Mouse (Mus musculus): ENCODE measurements at regions not wholly inside any gene's neighbourhood (a gene's known extent, or its start where the extent isn't known, plus 50 kb on each side); places are given as distances from the start of the nearest gene placed in this dataset.
A peak's percentile ranks its signal among the peaks of the same experiment; 100 is the strongest.

GRCm38 (mm10) chr7:67462591-67462990 lies 89.9 kb upstream of the Mef2a start:
- Histone ChIP-seq H3K36me3 (no peaks in the 10 kb centered on the region), H3K9me3 (replicated peaks) (no peaks in the 10 kb centered on the region), H3K27ac (peak overlapping the region; percentile 85), H3K4me2 (peak overlapping the region; percentile 4; the same call in 1 of the 2 replicates), H3K9ac (no peak overlapping the region), H3K4me1 (replicated peaks) (peaks cover 58% of the 10 kb centered on the region), H3K4me3 (no peak overlapping the region), H3K27me3 (no peaks in the 10 kb centered on the region)
- 0 out of 2 replicates have a peak, but pooled peaks have one; percentile 13 for ATAC-seq (replicated peaks; ENCODE audit: insufficient number of reproducible peaks, insufficient read depth, low FRiP score, low read depth)
- WGBS, result 20% methylated on average over 9 of the region's 9 CpGs

- H3K9me3 ChIP-seq (replicated peaks), result no peaks in the 10 kb centered on the region
- H3K36me3 ChIP-seq, result no peaks in the 10 kb centered on the region
- H3K27ac ChIP-seq, result peak overlapping the region; percentile 85
- no peak overlapping the region for H3K9ac ChIP-seq
- peak; percentile 54 for ATAC-seq (replicated peaks; ENCODE audit: insufficient number of reproducible peaks, insufficient read depth, low FRiP score, low read depth)
- no peaks in the 10 kb centered on the region for H3K27me3 ChIP-seq
- H3K4me1 ChIP-seq (replicated peaks), result peaks cover 58% of the 10 kb centered on the region
- H3K4me2 ChIP-seq, result peak overlapping the region; percentile 8; the same call in 1 of the 2 replicates
- 47% methylated on average over 11 of the region's 11 CpGs for WGBS
- no peak overlapping the region for H3K4me3 ChIP-seq
These were observed 88.9 kb upstream of the Mef2a start for GRCm38 (mm10) chr7:67461333-67462255.

- ATAC-seq (replicated peaks; ENCODE audit: insufficient number of reproducible peaks, insufficient read depth, low FRiP score, low read depth), result peak; percentile 48
- H3K36me3 ChIP-seq, result no peaks in the 10 kb centered on the region
- peak overlapping the region; percentile 48 for H3K27ac ChIP-seq
- no peak overlapping the region for H3K4me2 ChIP-seq
- 28% methylated on average over 10 of the region's 10 CpGs for WGBS
- H3K4me3 ChIP-seq, result no peak overlapping the region
- no peaks in the 10 kb centered on the region for H3K9me3 ChIP-seq (replicated peaks)
- no peak overlapping the region for H3K9ac ChIP-seq
- H3K4me1 ChIP-seq (replicated peaks), result peaks cover 58% of the 10 kb centered on the region
- H3K27me3 ChIP-seq, result no peaks in the 10 kb centered on the region
These were observed 87.2 kb upstream of the Mef2a start for GRCm38 (mm10) chr7:67459810-67460209.

GRCm38 (mm10) chr7:67459209-67459608 lies 86.6 kb upstream of the Mef2a start:
- no peaks in the 10 kb centered on the region for H3K36me3 ChIP-seq
- ATAC-seq (replicated peaks; ENCODE audit: insufficient number of reproducible peaks, insufficient read depth, low FRiP score, low read depth), result no peak
- no peak overlapping the region for H3K4me3 ChIP-seq
- H3K9ac ChIP-seq, result no peak overlapping the region
- H3K27me3 ChIP-seq, result no peaks in the 10 kb centered on the region
- WGBS, result 92% methylated on average over 9 of the region's 9 CpGs
- H3K27ac ChIP-seq, result no peak overlapping the region
- no peak overlapping the region for H3K4me2 ChIP-seq
- H3K9me3 ChIP-seq (replicated peaks), result no peaks in the 10 kb centered on the region
- H3K4me1 ChIP-seq (replicated peaks), result peaks cover 59% of the 10 kb centered on the region

- Histone ChIP-seq H3K27me3 (no peaks in the 10 kb centered on the region), H3K9me3 (replicated peaks) (no peaks in the 10 kb centered on the region), H3K27ac (no peak overlapping the region), H3K4me2 (no peak overlapping the region), H3K9ac (no peak overlapping the region), H3K4me3 (no peak overlapping the region), H3K36me3 (no peaks in the 10 kb centered on the region), H3K4me1 (replicated peaks) (peaks cover 56% of the 10 kb centered on the region)
- no peak for ATAC-seq (replicated peaks; ENCODE audit: insufficient number of reproducible peaks, insufficient read depth, low FRiP score, low read depth)
- 68% methylated on average over 4 of the region's 4 CpGs for WGBS
These were observed 86.0 kb upstream of the Mef2a start for GRCm38 (mm10) chr7:67458640-67459039.

- H3K9me3 ChIP-seq (replicated peaks), result no peaks in the 10 kb centered on the region
- no peak overlapping the region for H3K4me2 ChIP-seq
- H3K4me1 ChIP-seq (replicated peaks), result peaks cover 49% of the 10 kb centered on the region
- no peak overlapping the region for H3K27ac ChIP-seq
- no peaks in the 10 kb centered on the region for H3K36me3 ChIP-seq
- H3K27me3 ChIP-seq, result no peaks in the 10 kb centered on the region
- no peak overlapping the region for H3K9ac ChIP-seq
- H3K4me3 ChIP-seq, result no peak overlapping the region
- 86% methylated on average over 1 of the region's 1 CpGs for WGBS
- ATAC-seq (replicated peaks; ENCODE audit: insufficient number of reproducible peaks, insufficient read depth, low FRiP score, low read depth), result no peak
These were observed 85.2 kb upstream of the Mef2a start for GRCm38 (mm10) chr7:67457898-67458297.

GRCm38 (mm10) chr7:67456015-67456414 lies 83.4 kb upstream of the Mef2a start:
- no peak for ATAC-seq (replicated peaks; ENCODE audit: insufficient number of reproducible peaks, insufficient read depth, low FRiP score, low read depth)
- H3K9ac ChIP-seq, result no peak overlapping the region
- 81% methylated on average over 4 of the region's 4 CpGs for WGBS

GRCm38 (mm10) chr7:67454458-67454857 lies 81.8 kb upstream of the Mef2a start:
- Histone ChIP-seq H3K36me3 (no peaks in the 10 kb centered on the region), H3K4me3 (no peak overlapping the region), H3K27ac (peak overlapping the region; percentile 20; the same call in 1 of the 2 replicates), H3K27me3 (no peaks in the 10 kb centered on the region), H3K4me2 (no peak overlapping the region), H3K4me1 (replicated peaks) (peaks cover 22% of the 10 kb centered on the region), H3K9me3 (replicated peaks) (no peaks in the 10 kb centered on the region), H3K9ac (no peak overlapping the region)
- no peak for ATAC-seq (replicated peaks; ENCODE audit: insufficient number of reproducible peaks, insufficient read depth, low FRiP score, low read depth)
- 72% methylated on average over 4 of the region's 4 CpGs for WGBS

More at GRCm38 (mm10) chr7:67456015-67456414, 83.4 kb upstream of the Mef2a start:
- no peak overlapping the region for H3K27ac ChIP-seq
- peaks cover 38% of the 10 kb centered on the region for H3K4me1 ChIP-seq (replicated peaks)
- no peaks in the 10 kb centered on the region for H3K27me3 ChIP-seq
- no peak overlapping the region for H3K4me3 ChIP-seq
- no peaks in the 10 kb centered on the region for H3K36me3 ChIP-seq
- H3K9me3 ChIP-seq (replicated peaks), result no peaks in the 10 kb centered on the region
- H3K4me2 ChIP-seq, result no peak overlapping the region

- peak overlapping the region; percentile 69 for H3K27ac ChIP-seq
- WGBS, result 60% methylated on average over 6 of the region's 6 CpGs
- H3K4me3 ChIP-seq, result no peak overlapping the region
- no peaks in the 10 kb centered on the region for H3K9me3 ChIP-seq (replicated peaks)
- H3K4me2 ChIP-seq, result no peak overlapping the region
- H3K4me1 ChIP-seq (replicated peaks), result peaks cover 25% of the 10 kb centered on the region
- no peak overlapping the region for H3K9ac ChIP-seq
- ATAC-seq (replicated peaks; ENCODE audit: insufficient number of reproducible peaks, insufficient read depth, low FRiP score, low read depth), result peak; percentile 45
- H3K36me3 ChIP-seq, result no peaks in the 10 kb centered on the region
- no peaks in the 10 kb centered on the region for H3K27me3 ChIP-seq
These were observed 78.6 kb upstream of the Mef2a start for GRCm38 (mm10) chr7:67451157-67451793.

- 18% methylated on average over 9 of the region's 9 CpGs for WGBS
- H3K27ac ChIP-seq, result peak overlapping the region; percentile 86
- peaks cover 52% of the 10 kb centered on the region for H3K4me1 ChIP-seq (replicated peaks)
- H3K36me3 ChIP-seq, result no peaks in the 10 kb centered on the region
- ATAC-seq (replicated peaks; ENCODE audit: insufficient number of reproducible peaks, insufficient read depth, low FRiP score, low read depth), result peak; percentile 81
- no peak overlapping the region for H3K4me2 ChIP-seq
- no peak overlapping the region for H3K4me3 ChIP-seq
- H3K9ac ChIP-seq, result no peak overlapping the region; the same call in 1 of the 2 replicates
- no peaks in the 10 kb centered on the region for H3K27me3 ChIP-seq
- H3K9me3 ChIP-seq (replicated peaks), result no peaks in the 10 kb centered on the region
These were observed 73.9 kb upstream of the Mef2a start for GRCm38 (mm10) chr7:67446606-67447005.

- H3K36me3 ChIP-seq, result no peaks in the 10 kb centered on the region
- no peak overlapping the region for H3K4me3 ChIP-seq
- peak overlapping the region; percentile 1; the same call in 1 of the 2 replicates for H3K4me2 ChIP-seq
- no peaks in the 10 kb centered on the region for H3K27me3 ChIP-seq
- peak overlapping the region; percentile 86 for H3K27ac ChIP-seq
- 0 out of 2 replicates have a peak overlapping the region, but pooled peaks have one; percentile 20 for H3K9ac ChIP-seq
- peaks cover 48% of the 10 kb centered on the region for H3K4me1 ChIP-seq (replicated peaks)
- WGBS, result 23% methylated on average over 12 of the region's 12 CpGs
- ATAC-seq (replicated peaks; ENCODE audit: insufficient number of reproducible peaks, insufficient read depth, low FRiP score, low read depth), result no peak; the same call in 1 of the 2 replicates
- H3K9me3 ChIP-seq (replicated peaks), result no peaks in the 10 kb centered on the region
These were observed 72.8 kb upstream of the Mef2a start for GRCm38 (mm10) chr7:67445203-67446041.
